Mouse (Mus musculus) neural tube, embryonic 15.5 days (tissue): Measurements from ENCODE around the gene Smarcd3. TPM values are rescaled to one million over a fixed set of nuclear protein-coding genes. Genes with fewer than 3 reads are reported as not detected.

ENCODE experiments used
- ATAC-seq: fragments of 200-750 bp; cut with Nextera tagmentation; 2 replicates; pipeline ENCODE4 v1.8.0; 2017; ENCODE audit warnings: mild to moderate bottlenecking, moderate TSS enrichment, moderate library complexity; ENCODE audit not compliant: low FRiP score
- H3K27ac ChIP-seq: fragments of 300-500 bp; sonication (generic); replicated peaks from 2 replicates; pipeline ENCODE4 v1.5.1; 2015; ENCODE audit warnings: mild to moderate bottlenecking, inconsistent platforms
- H3K27me3 ChIP-seq: fragments of 300-500 bp; sonication (generic); replicated peaks from 2 replicates; pipeline ENCODE4 v1.6.1; 2015; ENCODE audit warnings: inconsistent platforms
- H3K36me3 ChIP-seq: fragments of 300-500 bp; sonication (generic); 2 replicates; pipeline ENCODE4 v1.6.1; 2015; ENCODE audit warnings: inconsistent platforms
- H3K4me1 ChIP-seq: fragments of 300-500 bp; sonication (generic); 2 replicates; pipeline ENCODE4 v1.6.1; 2015; ENCODE audit warnings: inconsistent platforms
- H3K4me2 ChIP-seq: fragments of 300-500 bp; sonication (generic); 2 replicates; pipeline ENCODE4 v1.6.1; 2015; ENCODE audit warnings: inconsistent platforms, mild to moderate bottlenecking, moderate library complexity
- H3K4me3 ChIP-seq: fragments of 300-500 bp; sonication (generic); replicated peaks from 2 replicates; pipeline ENCODE4 v1.5.1; 2015; ENCODE audit warnings: mild to moderate bottlenecking, inconsistent platforms
- H3K9ac ChIP-seq: fragments of 300-500 bp; sonication (generic); replicated peaks from 2 replicates; pipeline ENCODE4 v1.6.1; 2015; ENCODE audit warnings: mild to moderate bottlenecking, inconsistent platforms
- H3K9me3 ChIP-seq: fragments of 300-500 bp; sonication (generic); replicated peaks from 2 replicates; pipeline ENCODE4 v1.6.1; 2016; ENCODE audit warnings: inconsistent platforms
- WGBS: fragments of 180-500 bp; shearing (Covaris S2); methylation state at CpG from one replicate; pipeline ENCODE4 v1.1.7; 2015; ENCODE audit warnings: mixed read lengths; 5-methylcytosine and 5-hydroxymethylcytosine counted together
- polyA plus RNA-seq: library from polyadenylated mRNA; unstranded; fragments of >200 nt; fragmentation: Nextera tagmentation; extraction: Ambion mirVana; gene quantifications from 2 replicates; pipeline ENCODE4 v1.2.1, GENCODE M21; 2015

Gene Smarcd3
- polyA plus RNA-seq, 1 experiment from 2014 or later, result 135 TPM

DNA sequence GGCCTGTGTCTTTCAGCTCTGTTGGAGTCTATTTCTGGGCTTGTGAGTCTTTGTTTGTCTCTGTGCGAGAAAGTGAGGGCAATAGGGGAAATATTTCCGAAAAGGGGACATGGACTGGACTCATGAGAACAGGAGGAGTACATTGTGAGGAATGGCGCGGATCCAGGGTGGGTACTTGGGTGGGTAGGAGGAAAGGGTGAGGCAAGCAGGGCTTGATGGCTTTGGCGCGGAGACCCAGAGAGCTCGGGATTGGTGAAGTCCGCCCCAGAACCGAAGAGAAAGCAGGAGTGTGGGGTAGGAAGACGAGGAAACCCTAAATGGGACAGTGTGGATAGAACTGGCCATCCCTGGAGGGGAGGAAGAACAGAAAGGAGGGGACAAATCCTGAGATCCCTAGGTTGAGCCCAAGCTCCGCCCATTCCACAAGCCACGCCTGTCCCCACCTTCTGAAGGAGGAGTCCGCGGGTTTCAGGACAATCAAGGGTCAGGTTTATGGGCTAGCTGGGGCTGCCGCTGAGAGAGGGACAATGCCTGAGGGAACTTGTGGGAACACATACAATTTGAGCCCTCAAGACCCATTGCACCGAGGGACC, 21.4 kb downstream of the Smarcd3 start:
- Histone ChIP-seq H3K9ac (peak overlapping the region; percentile 82), H3K9me3 (no peaks in the 10 kb centered on the region), H3K36me3 (no peaks in the 10 kb centered on the region), H3K4me2 (peak overlapping the region; percentile 88), H3K27me3 (no peaks in the 10 kb centered on the region), H3K4me1 (peaks cover 91% of the 10 kb centered on the region), H3K4me3 (peak overlapping the region; percentile 48), H3K27ac (peak overlapping the region; percentile 98)
- WGBS, result 2% methylated on average over 16 of the region's 16 CpGs
- peak; percentile 32 for ATAC-seq

- peak overlapping the region; percentile 48 for H3K4me3 ChIP-seq
- peak; percentile 40 for ATAC-seq
- whole genome bisulfite sequencing, result under 1% methylated on average over 73 of the region's 73 CpGs
- no peaks in the 10 kb centered on the region for H3K36me3 ChIP-seq
- H3K4me2 ChIP-seq, result peak overlapping the region; percentile 88
- no peaks in the 10 kb centered on the region for H3K9me3 ChIP-seq
- peak overlapping the region; percentile 98 for H3K27ac ChIP-seq
- H3K4me1 ChIP-seq, result peaks cover 89% of the 10 kb centered on the region
- H3K9ac ChIP-seq, result peak overlapping the region; percentile 82
- no peaks in the 10 kb centered on the region for H3K27me3 ChIP-seq
These were observed 22.1 kb downstream of the Smarcd3 start for GRCm38 (mm10) chr5:24601911-24602750.

GRCm38 (mm10) chr5:24601071-24601835, 23.0 kb downstream of the Smarcd3 start:
- WGBS, result under 1% methylated on average over 32 of the region's 33 CpGs
- no peak for ATAC-seq
- H3K27me3 ChIP-seq, result no peaks in the 10 kb centered on the region

DNA sequence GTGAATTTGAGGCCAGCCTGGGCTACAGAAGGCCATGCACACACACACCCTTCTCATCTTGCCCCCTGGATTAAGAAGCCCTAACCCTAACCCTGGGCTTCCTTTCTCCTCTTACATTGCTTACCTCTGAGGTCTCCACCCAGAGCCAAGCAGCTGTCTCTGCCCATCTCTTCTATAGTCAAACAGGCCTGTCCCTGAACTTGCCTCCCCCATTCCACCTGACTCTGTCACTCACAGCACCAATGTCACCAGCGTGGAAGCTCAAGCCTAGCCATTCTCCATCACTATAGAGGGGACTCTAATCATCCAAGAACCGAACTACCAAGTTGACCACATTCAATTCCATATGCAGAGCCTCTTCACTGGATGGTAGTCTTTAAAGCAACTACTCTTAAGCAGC, 24.0 kb downstream of the Smarcd3 start:
- H3K27ac ChIP-seq, result no peak overlapping the region
- H3K27me3 ChIP-seq, result no peaks in the 10 kb centered on the region
- H3K4me3 ChIP-seq, result peak overlapping the region; percentile 48; the same call in 1 of the 2 replicates
- H3K9me3 ChIP-seq, result no peaks in the 10 kb centered on the region
- ATAC-seq, result no peak
- H3K9ac ChIP-seq, result no peak overlapping the region
- H3K36me3 ChIP-seq, result peaks cover 6% of the 10 kb centered on the region
- H3K4me2 ChIP-seq, result peak overlapping the region; percentile 88
- 71% methylated on average over 2 of the region's 2 CpGs for WGBS
- peaks cover 89% of the 10 kb centered on the region for H3K4me1 ChIP-seq

More at GRCm38 (mm10) chr5:24601071-24601835, 23.0 kb downstream of the Smarcd3 start:
- Histone ChIP-seq H3K27ac (peak overlapping the region; percentile 98), H3K9ac (peak overlapping the region; percentile 82), H3K4me3 (peak overlapping the region; percentile 48), H3K9me3 (no peaks in the 10 kb centered on the region), H3K36me3 (no peaks in the 10 kb centered on the region), H3K4me2 (peak overlapping the region; percentile 88), H3K4me1 (peaks cover 89% of the 10 kb centered on the region)

DNA sequence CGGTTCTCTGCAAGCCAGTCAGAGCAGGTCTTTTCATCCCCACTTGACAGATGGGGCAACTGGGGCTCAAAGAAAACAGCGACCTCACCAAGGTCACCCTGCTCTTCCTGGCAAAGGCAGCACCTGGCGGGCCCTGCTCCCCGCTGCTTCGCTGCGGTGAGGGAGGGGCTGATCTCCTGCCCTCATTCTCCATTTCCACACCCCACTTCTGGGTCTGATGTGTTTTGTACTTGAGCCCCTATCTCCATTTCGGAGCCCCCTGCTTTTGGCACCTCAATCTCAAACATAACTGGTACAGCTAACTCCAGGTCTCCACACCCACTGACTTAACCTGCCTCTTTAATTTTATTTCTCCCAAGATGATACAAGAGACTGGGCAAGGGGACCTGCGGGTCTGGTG, 25.1 kb downstream of the Smarcd3 start:
- 14% methylated on average over 8 of the region's 8 CpGs for WGBS
- H3K27ac ChIP-seq, result peak overlapping the region; percentile 71; the same call in 1 of the 2 replicates
- no peak for ATAC-seq

DNA sequence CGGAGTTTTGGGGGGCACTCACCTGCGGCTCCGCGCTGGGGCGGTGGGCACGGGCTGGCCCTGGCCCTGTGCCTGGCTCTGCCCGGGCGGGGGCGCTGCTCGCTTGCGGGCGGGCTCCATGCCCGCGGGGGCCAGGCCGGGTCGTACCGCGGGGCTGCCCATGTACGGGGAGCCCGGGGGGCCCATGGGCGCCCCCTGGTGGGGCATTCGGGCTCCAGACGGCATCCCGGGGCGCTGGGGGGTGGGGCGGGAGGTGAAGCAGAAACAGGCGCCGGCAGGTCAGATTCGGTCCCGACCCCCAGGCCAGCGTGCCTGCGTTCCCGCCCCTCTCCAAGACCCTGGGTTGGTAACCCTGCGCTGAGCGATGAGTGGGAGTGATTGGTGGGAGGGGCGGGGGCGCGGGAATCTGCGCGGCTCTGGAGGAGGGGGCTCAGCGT, 25.6 kb downstream of the Smarcd3 start:
- H3K9ac ChIP-seq, result peak overlapping the region; percentile 65

More for the DNA sequence above, 25.1 kb downstream of the Smarcd3 start:
- Histone ChIP-seq H3K9me3 (no peaks in the 10 kb centered on the region), H3K4me2 (peak overlapping the region; percentile 97), H3K4me3 (peak overlapping the region; percentile 55), H3K4me1 (peaks cover 84% of the 10 kb centered on the region), H3K27me3 (no peaks in the 10 kb centered on the region), H3K36me3 (peaks cover 17% of the 10 kb centered on the region), H3K9ac (peak overlapping the region; percentile 65)

GRCm38 (mm10) chr5:24597901-24598569, 26.2 kb downstream of the Smarcd3 start:
- ATAC-seq, result 0 out of 2 replicates have a peak, but pooled peaks have one; percentile 1
- Histone ChIP-seq H3K27ac (peak overlapping the region; percentile 71), H3K9me3 (no peaks in the 10 kb centered on the region), H3K4me3 (peak overlapping the region; percentile 55), H3K4me2 (peak overlapping the region; percentile 97), H3K9ac (peak overlapping the region; percentile 65), H3K36me3 (peaks cover 28% of the 10 kb centered on the region), H3K27me3 (no peaks in the 10 kb centered on the region), H3K4me1 (peaks cover 73% of the 10 kb centered on the region)
- 16% methylated on average over 15 of the region's 15 CpGs for WGBS

More for the DNA sequence above, 25.6 kb downstream of the Smarcd3 start:
- Histone ChIP-seq H3K4me3 (peak overlapping the region; percentile 55), H3K4me1 (peaks cover 79% of the 10 kb centered on the region), H3K27ac (peak overlapping the region; percentile 71), H3K9me3 (no peaks in the 10 kb centered on the region), H3K27me3 (no peaks in the 10 kb centered on the region), H3K36me3 (peaks cover 23% of the 10 kb centered on the region), H3K4me2 (peak overlapping the region; percentile 97)
- under 1% methylated on average over 41 of the region's 41 CpGs for WGBS
- ATAC-seq, result peak; percentile 6; the same call in 1 of the 2 replicates

GRCm38 (mm10) chr5:24597221-24597728, 26.9 kb downstream of the Smarcd3 start:
- H3K4me1 ChIP-seq, result peaks cover 66% of the 10 kb centered on the region
- peak overlapping the region; percentile 24 for H3K9ac ChIP-seq
- H3K36me3 ChIP-seq, result peaks cover 35% of the 10 kb centered on the region
- no peaks in the 10 kb centered on the region for H3K9me3 ChIP-seq
- peak overlapping the region; percentile 86 for H3K27ac ChIP-seq
- ATAC-seq, result 0 out of 2 replicates have a peak, but pooled peaks have one; percentile 15
- peak overlapping the region; percentile 52 for H3K4me2 ChIP-seq
- no peaks in the 10 kb centered on the region for H3K27me3 ChIP-seq
- 42% methylated on average over 2 of the region's 2 CpGs for WGBS
- peak overlapping the region; percentile 19 for H3K4me3 ChIP-seq

DNA sequence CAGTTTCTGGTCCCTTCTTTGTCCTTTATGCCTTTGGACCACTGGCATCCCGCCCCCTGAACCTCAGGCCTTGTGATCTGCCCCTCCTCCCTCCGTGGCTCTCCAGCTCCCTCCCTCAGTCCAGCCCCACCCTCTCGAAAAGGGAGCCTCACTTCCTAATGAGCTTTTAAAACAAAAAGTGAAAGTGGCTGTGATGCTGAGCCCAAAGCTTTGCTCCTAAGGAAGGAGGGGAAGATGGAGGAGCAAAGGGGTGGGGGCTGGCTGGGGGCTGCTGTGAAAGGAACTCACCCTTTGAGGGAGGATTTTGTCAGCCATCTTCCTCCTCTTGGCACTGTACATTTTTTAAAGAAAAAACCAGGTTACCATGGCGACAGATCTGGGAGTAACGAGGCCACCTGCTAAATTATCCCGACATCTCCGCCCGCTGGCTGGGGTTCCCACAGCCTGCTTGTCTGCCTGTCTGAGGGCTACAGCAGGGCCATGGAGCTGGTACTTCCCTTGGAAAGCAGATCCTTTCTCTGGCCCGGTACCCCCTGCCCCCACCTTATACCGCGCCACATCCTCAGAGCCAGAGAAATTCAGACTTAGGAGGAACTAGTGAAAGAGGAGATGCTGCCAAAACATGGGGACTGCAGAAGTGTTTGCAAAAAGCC, 27.6 kb downstream of the Smarcd3 start:
- WGBS, result 11% methylated on average over 11 of the region's 11 CpGs
- no peaks in the 10 kb centered on the region for H3K27me3 ChIP-seq
- H3K4me2 ChIP-seq, result peak overlapping the region; percentile 52
- H3K4me1 ChIP-seq, result peaks cover 65% of the 10 kb centered on the region
- peak overlapping the region; percentile 19 for H3K4me3 ChIP-seq
- H3K27ac ChIP-seq, result peak overlapping the region; percentile 86
- H3K36me3 ChIP-seq, result peaks cover 41% of the 10 kb centered on the region
- peak; percentile 48 for ATAC-seq
- peak overlapping the region; percentile 24 for H3K9ac ChIP-seq
- no peaks in the 10 kb centered on the region for H3K9me3 ChIP-seq

GRCm38 (mm10) chr5:24595786-24596380, 28.3 kb downstream of the Smarcd3 start:
- no peaks in the 10 kb centered on the region for H3K27me3 ChIP-seq
- 43% methylated on average over 14 of the region's 14 CpGs for WGBS
- no peak for ATAC-seq
- H3K9ac ChIP-seq, result peak overlapping the region; percentile 24
- no peak overlapping the region for H3K4me3 ChIP-seq
- H3K36me3 ChIP-seq, result peaks cover 48% of the 10 kb centered on the region
- H3K4me2 ChIP-seq, result peak overlapping the region; percentile 52
- H3K4me1 ChIP-seq, result peaks cover 65% of the 10 kb centered on the region
- peak overlapping the region; percentile 86 for H3K27ac ChIP-seq
- no peaks in the 10 kb centered on the region for H3K9me3 ChIP-seq
